Mouse (Mus musculus) embryonic facial prominence, embryonic 15.5 days (tissue): ENCODE data around the gene Myrfl. TPM values are rescaled to one million over a fixed set of nuclear protein-coding genes. Genes with fewer than 3 reads are reported as not detected.
A peak's percentile ranks its signal among the peaks of the same experiment; 100 is the strongest.

Experiments
- ATAC-seq: fragments of 200-750 bp; cut with Nextera tagmentation; 2 replicates; pipeline ENCODE4 v1.8.0; 2017; ENCODE audit warnings: low read depth, moderate TSS enrichment; ENCODE audit not compliant: insufficient number of reproducible peaks, low FRiP score, low TSS enrichment
- H3K27ac ChIP-seq: fragments of 300-500 bp; sonication (generic); replicated peaks from 2 replicates; pipeline ENCODE4 v1.5.1; 2015; ENCODE audit warnings: mild to moderate bottlenecking, inconsistent platforms
- H3K27me3 ChIP-seq: fragments of 300-500 bp; sonication (generic); 2 replicates; pipeline ENCODE4 v1.6.1; 2015; ENCODE audit warnings: inconsistent platforms
- H3K36me3 ChIP-seq: fragments of 300-500 bp; sonication (generic); 2 replicates; pipeline ENCODE4 v1.6.1; 2015; ENCODE audit warnings: mild to moderate bottlenecking, inconsistent platforms
- H3K4me1 ChIP-seq: fragments of 300-500 bp; sonication (generic); 2 replicates; pipeline ENCODE4 v1.6.1; 2015; ENCODE audit warnings: inconsistent platforms
- H3K4me2 ChIP-seq: fragments of 300-500 bp; sonication (generic); replicated peaks from 2 replicates; pipeline ENCODE4 v1.6.1; 2015; ENCODE audit warnings: mild to moderate bottlenecking, inconsistent platforms
- H3K4me3 ChIP-seq: fragments of 300-500 bp; sonication (generic); replicated peaks from 2 replicates; pipeline ENCODE4 v1.5.1; 2015; ENCODE audit warnings: mild to moderate bottlenecking, inconsistent platforms
- H3K9ac ChIP-seq: fragments of 300-500 bp; sonication (generic); 2 replicates; pipeline ENCODE4 v1.6.1; 2015; ENCODE audit warnings: inconsistent platforms
- H3K9me3 ChIP-seq: fragments of 300-500 bp; sonication (generic); replicated peaks from 2 replicates; pipeline ENCODE4 v1.6.1; 2016; ENCODE audit warnings: inconsistent platforms
- WGBS: fragments of 180-500 bp; shearing (Covaris S2); methylation state at CpG from one replicate; pipeline ENCODE4 v1.1.7; 2015; 5-methylcytosine and 5-hydroxymethylcytosine counted together
- polyA plus RNA-seq: library from polyadenylated mRNA; unstranded; fragments of >200 nt; fragmentation: Nextera tagmentation; extraction: Ambion mirVana; gene quantifications from 2 replicates; pipeline ENCODE4 v1.2.1, GENCODE M21; 2015

The Myrfl gene
- polyA plus RNA-seq, 1 experiment from 2014 or later = 0.24 TPM

DNA sequence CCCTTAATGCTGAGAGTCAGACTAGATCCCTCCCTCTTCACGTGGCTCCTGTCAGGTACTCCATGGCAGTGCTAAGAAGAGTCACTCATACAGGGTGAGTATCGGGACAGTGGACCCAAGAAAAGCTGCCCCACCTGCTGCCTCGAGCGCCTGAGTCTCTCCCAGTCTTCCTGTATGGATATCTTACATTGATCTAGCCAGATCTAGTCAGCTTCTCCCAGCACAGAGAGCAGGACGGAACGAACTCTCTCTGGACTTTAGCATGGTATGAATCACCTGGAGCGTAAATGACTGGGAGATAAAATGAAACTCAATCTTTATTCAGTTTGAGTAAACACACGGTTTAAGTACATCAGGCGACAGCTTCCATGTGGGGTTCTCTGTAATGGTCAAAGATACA, 22.2 kb downstream of the Myrfl start:
- no peak overlapping the region for H3K27ac ChIP-seq
- no peaks in the 10 kb centered on the region for H3K36me3 ChIP-seq
- H3K4me2 ChIP-seq = no peak overlapping the region
- no peak overlapping the region for H3K9ac ChIP-seq
- no peaks in the 10 kb centered on the region for H3K27me3 ChIP-seq
- H3K9me3 ChIP-seq = no peaks in the 10 kb centered on the region
- no peak overlapping the region for H3K4me3 ChIP-seq
- WGBS = 75% methylated on average over 9 of the region's 9 CpGs
- no peak for ATAC-seq
- no peaks in the 10 kb centered on the region for H3K4me1 ChIP-seq

DNA sequence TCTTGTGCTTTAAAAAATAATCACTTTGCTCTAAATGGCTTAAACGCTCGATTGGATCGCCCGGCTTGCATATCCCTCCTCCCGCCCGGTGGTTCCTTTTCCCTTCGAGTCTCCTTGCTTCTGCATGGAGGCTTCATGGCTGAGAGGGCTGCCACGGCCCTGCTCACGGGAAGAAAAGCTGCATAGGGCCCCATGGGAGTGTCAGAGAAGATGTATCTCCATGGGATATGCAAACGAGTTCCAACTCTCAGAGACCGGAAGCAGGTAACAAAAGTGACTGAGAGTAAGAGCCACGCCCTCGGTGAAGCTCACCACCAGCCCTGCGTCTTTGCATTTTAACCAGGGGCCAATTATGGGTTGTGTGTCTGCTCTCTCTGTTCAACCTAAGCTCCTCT, 24.7 kb downstream of the Myrfl start:
- no peak for ATAC-seq
- no peak overlapping the region for H3K27ac ChIP-seq
- WGBS = 76% methylated on average over 14 of the region's 14 CpGs

DNA sequence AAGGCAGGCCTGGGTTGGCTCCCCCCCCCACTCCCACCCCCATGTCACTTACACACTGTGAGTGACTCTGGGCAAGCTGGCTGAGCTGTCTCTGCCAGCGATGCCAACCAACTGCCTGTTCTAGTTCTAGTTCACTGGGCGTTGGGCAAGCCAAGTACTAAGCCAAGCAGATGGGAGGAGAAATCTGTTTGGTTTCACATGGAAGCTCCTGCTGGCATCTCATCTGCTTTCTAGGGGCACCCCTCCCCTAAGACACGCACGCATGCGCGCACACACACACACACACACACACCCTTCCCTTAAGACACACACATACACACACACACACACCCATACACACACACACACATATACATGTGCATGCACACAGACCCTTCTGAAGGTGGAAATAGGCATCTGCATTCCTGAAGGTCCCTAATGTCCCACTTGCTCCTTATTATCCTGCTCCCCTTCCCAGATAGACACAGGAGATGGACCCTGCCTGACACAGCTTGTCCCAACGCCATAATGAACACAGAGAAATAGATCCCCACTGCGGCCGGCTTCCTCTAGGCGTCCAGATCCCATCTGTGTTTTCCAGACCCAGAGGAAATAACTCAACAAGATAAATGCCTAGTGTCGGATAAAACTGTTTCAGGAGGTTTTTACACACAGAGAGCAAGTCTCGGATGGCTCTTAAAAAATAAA, 25.2 kb downstream of the Myrfl start:
- 82% methylated on average over 12 of the region's 12 CpGs for WGBS
- Histone ChIP-seq H3K36me3 (no peaks in the 10 kb centered on the region), H3K9me3 (no peaks in the 10 kb centered on the region), H3K27me3 (no peaks in the 10 kb centered on the region), H3K4me3 (no peak overlapping the region), H3K4me2 (no peak overlapping the region), H3K27ac (no peak overlapping the region), H3K9ac (no peak overlapping the region), H3K4me1 (no peaks in the 10 kb centered on the region)
- no peak for ATAC-seq

More for the DNA sequence above, 24.7 kb downstream of the Myrfl start:
- no peaks in the 10 kb centered on the region for H3K9me3 ChIP-seq
- no peaks in the 10 kb centered on the region for H3K27me3 ChIP-seq
- no peak overlapping the region for H3K4me2 ChIP-seq
- H3K9ac ChIP-seq = no peak overlapping the region
- no peaks in the 10 kb centered on the region for H3K4me1 ChIP-seq
- H3K4me3 ChIP-seq = no peak overlapping the region
- no peaks in the 10 kb centered on the region for H3K36me3 ChIP-seq

DNA sequence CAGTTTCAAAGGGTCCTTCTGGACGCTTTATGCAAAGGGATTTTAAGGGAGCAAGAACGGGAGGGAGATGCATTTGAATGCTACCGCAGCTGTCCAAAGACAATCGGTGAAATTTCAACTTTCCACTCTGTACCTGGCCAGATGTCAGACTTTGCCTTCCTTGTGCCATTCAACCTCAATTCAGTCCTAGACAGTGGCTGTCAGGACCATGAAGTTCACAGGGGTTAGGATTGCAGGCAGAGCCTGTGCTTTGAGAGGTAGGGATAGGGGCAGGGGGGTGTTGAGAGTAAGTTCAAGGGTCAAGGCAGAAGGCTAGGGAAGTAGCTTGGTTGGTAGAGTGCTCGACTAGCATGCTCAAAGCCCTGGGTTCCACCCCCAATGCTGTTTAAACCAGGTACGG, 25.9 kb downstream of the Myrfl start:
- Histone ChIP-seq H3K36me3 (no peaks in the 10 kb centered on the region), H3K9ac (no peak overlapping the region), H3K4me1 (no peaks in the 10 kb centered on the region), H3K4me2 (no peak overlapping the region), H3K9me3 (no peaks in the 10 kb centered on the region), H3K27ac (no peak overlapping the region), H3K4me3 (no peak overlapping the region), H3K27me3 (no peaks in the 10 kb centered on the region)
- 80% methylated on average over 6 of the region's 6 CpGs for WGBS
- no peak for ATAC-seq

DNA sequence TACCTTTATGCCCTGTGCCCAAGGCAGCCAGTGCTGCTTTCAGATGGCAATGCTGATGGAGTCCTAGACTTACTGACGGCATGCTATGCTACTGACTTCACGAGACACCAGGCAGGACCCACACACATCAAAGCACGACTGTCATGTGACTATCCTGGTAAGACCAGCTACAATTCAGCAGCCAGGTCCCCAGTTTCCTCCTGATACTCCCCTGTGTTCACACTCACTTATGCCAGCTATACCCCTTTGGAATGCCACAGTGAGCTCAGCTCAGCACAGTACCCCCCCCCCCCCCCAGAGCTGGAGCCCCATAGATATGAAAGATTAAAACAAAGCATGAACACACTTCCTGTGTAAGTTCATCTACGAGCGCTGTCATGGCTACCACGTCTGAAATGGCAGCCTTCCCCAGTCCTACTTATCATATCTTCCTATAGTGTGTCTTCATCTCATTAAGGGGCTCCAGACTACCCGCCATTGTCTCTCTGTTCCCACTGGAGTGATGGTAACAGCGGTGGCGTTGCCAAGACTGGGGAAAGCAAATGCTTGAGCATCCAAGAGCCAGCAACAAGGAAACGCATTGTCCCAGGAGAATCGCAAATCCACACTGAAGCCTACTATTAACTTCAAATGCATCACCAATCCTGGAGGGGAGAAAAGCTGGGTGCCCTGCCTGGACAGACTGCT, 43.4 kb downstream of the Myrfl start:
- ATAC-seq = no peak

DNA sequence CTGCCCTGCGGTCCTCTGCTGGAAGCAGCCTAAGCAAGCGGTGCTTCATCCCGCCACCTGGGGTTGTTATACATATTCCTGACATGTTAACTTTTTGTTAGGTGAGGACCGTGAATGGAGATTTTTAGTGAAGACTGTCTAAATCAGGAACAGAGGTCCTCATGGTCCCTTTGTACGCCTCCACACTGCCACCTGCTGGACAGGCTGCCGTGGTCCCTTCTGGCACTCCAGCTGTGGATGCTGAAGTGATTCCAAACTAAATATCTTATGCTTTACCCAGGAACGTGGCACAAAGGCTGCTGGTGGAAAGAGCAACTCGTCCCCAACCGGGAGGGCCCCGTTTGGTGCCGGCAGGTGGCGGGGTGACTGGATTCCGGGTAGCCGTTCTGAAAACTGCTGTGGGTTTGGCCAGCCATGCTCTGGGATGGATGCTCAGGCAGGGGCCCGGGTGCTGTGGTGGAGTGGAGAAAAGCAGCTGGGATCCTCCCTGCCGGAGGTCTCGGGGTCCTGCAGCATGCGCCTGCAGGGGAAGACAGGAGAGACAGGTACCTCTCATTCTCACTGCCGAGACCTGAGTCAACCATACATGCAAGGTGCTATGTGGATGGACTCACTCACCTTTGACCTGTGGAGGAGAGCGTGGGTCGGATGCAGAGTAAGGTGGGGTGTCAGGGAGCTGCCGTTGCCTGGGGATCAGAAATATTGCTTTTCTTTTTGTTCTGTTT, 47.8 kb downstream of the Myrfl start:
- 16% methylated on average over 22 of the region's 22 CpGs for whole genome bisulfite sequencing
- Histone ChIP-seq H3K27me3 (no peaks in the 10 kb centered on the region), H3K4me2 (peak overlapping the region; percentile 45), H3K4me1 (peaks cover 8% of the 10 kb centered on the region), H3K36me3 (no peaks in the 10 kb centered on the region), H3K27ac (no peak overlapping the region), H3K9ac (no peak overlapping the region), H3K9me3 (no peaks in the 10 kb centered on the region), H3K4me3 (peak overlapping the region; percentile 7; the same call in 1 of the 2 replicates)
- peak; percentile 49; the same call in 1 of the 2 replicates for ATAC-seq

More for the DNA sequence above, 43.4 kb downstream of the Myrfl start:
- no peak overlapping the region for H3K4me2 ChIP-seq
- H3K4me3 ChIP-seq = no peak overlapping the region
- H3K9me3 ChIP-seq = no peaks in the 10 kb centered on the region
- no peak overlapping the region for H3K9ac ChIP-seq
- H3K4me1 ChIP-seq = peaks cover 8% of the 10 kb centered on the region
- no peak overlapping the region for H3K27ac ChIP-seq
- no peaks in the 10 kb centered on the region for H3K27me3 ChIP-seq
- WGBS = 84% methylated on average over 11 of the region's 11 CpGs
- no peaks in the 10 kb centered on the region for H3K36me3 ChIP-seq

DNA sequence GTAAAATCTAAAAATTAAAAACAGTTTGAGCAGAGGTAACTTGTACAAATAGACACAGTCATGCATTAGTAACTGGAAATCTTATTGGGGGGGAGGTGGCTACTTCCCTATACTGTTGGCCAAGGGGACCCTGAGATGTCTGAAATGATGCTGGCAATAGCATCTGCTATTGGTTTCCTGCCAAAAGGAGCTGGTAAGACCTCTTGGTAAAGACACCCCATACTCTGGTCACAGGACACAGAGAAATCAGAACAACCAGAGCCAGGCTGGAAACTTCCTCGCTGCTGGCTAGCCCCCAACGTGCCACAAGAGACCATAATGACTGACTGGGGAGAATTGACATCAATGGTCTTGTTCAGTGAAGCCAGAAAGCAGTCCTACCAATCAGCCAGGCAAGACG, 55.2 kb downstream of the Myrfl start:
- no peak for ATAC-seq
- no peaks in the 10 kb centered on the region for H3K36me3 ChIP-seq
- H3K4me1 ChIP-seq = no peaks in the 10 kb centered on the region
- no peak overlapping the region for H3K9ac ChIP-seq
- H3K9me3 ChIP-seq = no peaks in the 10 kb centered on the region
- H3K27ac ChIP-seq = no peak overlapping the region
- H3K27me3 ChIP-seq = no peaks in the 10 kb centered on the region
- 68% methylated on average over 3 of the region's 3 CpGs for WGBS
- H3K4me3 ChIP-seq = no peak overlapping the region
- H3K4me2 ChIP-seq = no peak overlapping the region

DNA sequence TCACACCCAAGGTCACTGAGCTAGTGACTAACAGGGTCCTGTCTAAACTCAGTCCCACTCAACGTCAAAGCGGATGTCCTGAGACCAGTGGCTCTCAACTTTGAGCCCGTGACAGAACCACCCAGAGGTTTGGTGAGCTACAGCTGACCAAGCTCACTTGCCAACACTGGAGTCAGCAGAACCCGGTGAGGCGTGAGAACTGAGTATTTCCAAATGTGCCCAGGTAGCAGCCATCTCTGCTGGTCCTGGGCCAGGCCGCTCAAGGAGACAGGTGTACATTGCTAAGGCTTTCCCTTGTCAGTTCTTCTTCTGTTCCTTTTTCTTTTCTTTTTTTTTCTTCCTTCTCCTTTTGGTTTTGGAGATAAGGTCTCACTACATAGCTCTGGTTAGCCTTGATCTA, 66.0 kb downstream of the Myrfl start:
- Histone ChIP-seq H3K27ac (no peak overlapping the region), H3K9me3 (no peaks in the 10 kb centered on the region), H3K9ac (no peak overlapping the region), H3K4me1 (peaks cover 10% of the 10 kb centered on the region; the same call in 1 of the 2 replicates), H3K4me2 (no peak overlapping the region), H3K4me3 (no peak overlapping the region), H3K36me3 (no peaks in the 10 kb centered on the region), H3K27me3 (no peaks in the 10 kb centered on the region)
- no peak for ATAC-seq
- WGBS = 90% methylated on average over 6 of the region's 6 CpGs

DNA sequence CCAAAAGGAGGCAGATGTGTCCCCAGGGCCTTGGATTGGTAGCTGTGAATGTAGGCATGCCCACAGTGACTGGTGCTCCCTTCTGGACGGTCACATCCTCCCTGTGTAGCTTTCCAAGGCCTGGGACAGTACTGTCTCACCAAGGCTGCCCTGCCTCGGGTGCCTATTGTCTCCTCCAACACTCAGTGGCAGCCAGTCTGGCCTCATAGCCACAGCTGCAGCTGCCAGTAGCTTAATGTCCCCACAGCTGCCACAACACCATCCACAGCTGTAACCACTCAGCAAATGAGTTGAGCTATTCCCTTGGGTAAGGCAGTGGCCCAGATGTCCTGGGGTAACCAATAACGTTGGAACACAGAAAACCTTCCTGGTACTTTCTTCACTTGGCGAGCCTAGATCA, 68.6 kb downstream of the Myrfl start:
- no peak overlapping the region for H3K4me3 ChIP-seq
- H3K27me3 ChIP-seq = no peaks in the 10 kb centered on the region
- H3K4me2 ChIP-seq = no peak overlapping the region
- no peaks in the 10 kb centered on the region for H3K36me3 ChIP-seq
- H3K9ac ChIP-seq = no peak overlapping the region
- WGBS = 28% methylated on average over 4 of the region's 4 CpGs
- H3K9me3 ChIP-seq = no peaks in the 10 kb centered on the region
- 0 out of 2 replicates have a peak overlapping the region, but pooled peaks have one; percentile 7 for H3K27ac ChIP-seq
- H3K4me1 ChIP-seq = peaks cover 10% of the 10 kb centered on the region; the same call in 1 of the 2 replicates
- ATAC-seq = peak; percentile 72; the same call in 1 of the 2 replicates

DNA sequence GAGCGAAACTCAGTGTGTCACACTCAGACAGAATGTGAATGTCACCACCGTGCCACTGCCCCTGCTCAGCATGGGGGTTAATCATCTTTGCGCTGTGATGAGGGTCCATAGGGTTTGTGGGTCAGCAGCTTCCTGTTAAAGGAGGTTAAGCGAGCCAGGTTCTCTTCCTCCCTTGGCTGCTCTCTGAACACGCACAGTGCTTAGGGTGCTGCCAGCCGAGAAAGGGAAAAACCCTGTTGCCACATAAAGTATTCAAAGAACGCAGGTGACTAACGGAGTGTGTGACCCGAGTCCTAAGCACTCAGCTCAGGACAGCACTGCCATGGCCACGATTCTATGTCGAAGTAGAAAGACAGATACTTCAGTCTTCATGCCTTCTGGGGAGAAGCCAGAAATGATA, 69.4 kb downstream of the Myrfl start:
- Histone ChIP-seq H3K27me3 (no peaks in the 10 kb centered on the region), H3K4me3 (no peak overlapping the region), H3K4me1 (peaks cover 10% of the 10 kb centered on the region; the same call in 1 of the 2 replicates), H3K9me3 (no peaks in the 10 kb centered on the region), H3K27ac (no peak overlapping the region), H3K4me2 (no peak overlapping the region), H3K9ac (no peak overlapping the region), H3K36me3 (no peaks in the 10 kb centered on the region)
- 83% methylated on average over 11 of the region's 11 CpGs for WGBS
- ATAC-seq = no peak

DNA sequence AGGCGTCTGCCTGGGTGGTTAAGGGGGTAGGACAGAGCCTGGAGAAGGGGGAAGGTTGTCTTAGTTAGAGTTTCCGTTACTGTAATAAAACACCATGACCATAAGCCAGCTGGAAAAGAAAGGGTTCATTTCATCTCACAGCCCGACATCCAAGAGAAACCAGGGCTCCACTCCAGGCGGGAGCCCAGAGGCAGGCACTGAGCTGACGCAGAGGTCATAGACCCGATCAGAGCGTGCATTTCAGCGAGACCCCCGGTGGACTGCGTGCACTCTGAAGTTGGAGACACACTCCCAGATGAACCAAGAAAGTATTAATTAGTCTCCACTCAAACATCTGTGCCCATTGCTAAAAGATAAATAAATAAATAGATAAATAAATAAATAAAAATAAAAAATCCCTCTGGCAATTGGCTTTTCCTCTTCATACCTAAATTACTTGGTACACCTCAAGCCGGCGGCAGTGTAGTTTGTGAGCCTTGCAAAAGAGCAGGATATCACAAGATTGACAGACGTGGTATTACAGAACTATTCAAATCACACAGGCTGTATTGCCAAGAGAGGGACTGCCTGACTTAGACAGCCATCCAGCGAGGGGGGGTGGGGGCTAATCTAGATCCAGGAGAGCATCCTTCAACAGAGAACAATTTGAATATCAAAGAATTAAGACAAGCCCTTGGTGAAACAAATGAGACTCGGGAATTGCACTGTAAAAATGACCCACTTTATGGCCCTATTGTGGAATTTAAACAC, 81.2 kb downstream of the Myrfl start:
- no peaks in the 10 kb centered on the region for H3K9me3 ChIP-seq
- no peaks in the 10 kb centered on the region for H3K27me3 ChIP-seq
- H3K4me3 ChIP-seq = no peak overlapping the region
- 29% methylated on average over 15 of the region's 15 CpGs for WGBS
- no peak overlapping the region for H3K27ac ChIP-seq
- no peaks in the 10 kb centered on the region for H3K36me3 ChIP-seq
- H3K4me2 ChIP-seq = 0 out of 2 replicates have a peak overlapping the region, but pooled peaks have one; percentile 8
- H3K9ac ChIP-seq = no peak overlapping the region
- peaks cover 4% of the 10 kb centered on the region; the same call in 1 of the 2 replicates for H3K4me1 ChIP-seq
- ATAC-seq = no peak; the same call in 1 of the 2 replicates
